Mouse (Mus musculus): ENCODE data around the gene Epb41l4b.

Gene Epb41l4b

DNA sequence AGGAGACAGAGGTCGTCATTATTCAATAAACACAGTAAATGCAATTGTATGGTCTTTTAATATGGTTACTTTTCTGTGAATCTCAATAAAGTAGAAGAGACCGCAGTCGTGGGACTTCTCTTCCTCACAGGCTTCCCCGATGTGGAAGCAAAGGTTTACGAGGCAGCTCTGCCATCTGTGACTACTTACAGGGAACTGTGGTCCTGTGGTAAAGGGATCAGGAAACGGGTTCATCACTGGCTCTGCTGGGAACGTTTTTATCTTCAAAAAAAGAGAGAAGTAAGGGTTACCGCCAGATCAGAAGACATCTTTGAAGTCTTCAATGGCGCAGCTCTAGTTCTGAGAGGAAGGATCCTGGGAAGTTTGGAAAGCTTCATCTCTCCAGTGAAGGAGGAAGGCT is 135.5 kb downstream of the Epb41l4b start:
- no peak for DNase-seq

DNA sequence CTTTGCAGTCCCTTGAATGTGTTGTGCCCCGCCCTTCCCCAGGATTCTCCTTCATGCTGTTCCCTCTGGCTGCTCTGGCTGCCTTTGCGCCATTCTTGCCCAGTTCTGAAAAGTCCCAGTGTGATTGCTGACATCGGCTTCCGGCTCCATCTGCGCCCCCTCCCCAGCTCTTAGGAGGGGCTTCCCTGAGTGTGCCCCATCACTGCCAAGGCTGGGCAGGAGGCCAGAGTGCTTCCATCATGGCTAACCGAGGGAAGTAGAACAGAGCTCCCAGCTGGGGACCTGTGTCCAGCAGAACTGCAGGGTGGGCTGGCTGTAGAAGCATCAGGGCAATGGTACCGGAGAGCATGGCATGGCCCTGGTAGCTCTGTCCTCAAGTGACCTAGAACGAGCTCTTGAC is 138.2 kb downstream of the Epb41l4b start:
- DNase-seq, result peak; percentile 37

DNA sequence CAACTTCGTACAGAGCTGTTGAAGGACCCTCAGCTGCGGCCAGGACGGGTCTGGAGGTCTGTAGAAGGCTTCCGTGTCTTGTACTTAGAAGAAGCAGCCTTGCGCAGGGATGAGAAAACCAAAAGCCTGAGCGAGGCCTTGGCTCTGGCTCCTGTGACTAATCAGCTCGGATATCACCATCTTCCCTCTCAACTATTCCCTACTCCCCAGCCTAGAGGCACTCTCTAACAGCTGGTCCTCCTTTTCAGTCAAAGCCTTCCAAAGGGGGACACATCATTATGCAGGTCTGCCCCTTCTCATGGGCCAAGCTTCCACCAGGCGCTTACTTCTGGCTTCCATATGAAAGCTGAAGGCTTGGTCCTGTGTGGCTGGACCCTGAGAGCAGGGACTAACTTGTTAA is 139.4 kb downstream of the Epb41l4b start:
- DNase-seq, result no peak

DNA sequence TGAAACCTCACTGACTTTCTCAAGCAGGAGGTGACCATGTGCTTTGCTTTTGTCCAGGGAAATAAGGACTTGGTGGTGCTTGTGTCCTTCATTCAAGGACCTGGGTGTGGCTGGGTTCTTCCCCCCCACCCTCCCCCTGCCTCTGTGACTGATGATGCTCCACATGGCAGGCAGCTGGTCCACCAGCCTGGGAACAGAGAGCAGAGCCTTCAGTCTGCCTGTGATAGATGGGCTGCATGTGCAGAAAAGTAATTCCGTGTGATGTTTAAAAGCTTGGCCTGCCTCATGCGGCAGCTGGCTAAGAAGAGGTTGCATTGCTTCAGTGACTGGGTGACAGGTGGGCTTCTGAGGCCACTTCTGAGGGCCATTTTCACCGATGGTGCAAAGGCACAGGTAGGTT is 140.5 kb downstream of the Epb41l4b start:
- DNase-seq, result no peak

DNA sequence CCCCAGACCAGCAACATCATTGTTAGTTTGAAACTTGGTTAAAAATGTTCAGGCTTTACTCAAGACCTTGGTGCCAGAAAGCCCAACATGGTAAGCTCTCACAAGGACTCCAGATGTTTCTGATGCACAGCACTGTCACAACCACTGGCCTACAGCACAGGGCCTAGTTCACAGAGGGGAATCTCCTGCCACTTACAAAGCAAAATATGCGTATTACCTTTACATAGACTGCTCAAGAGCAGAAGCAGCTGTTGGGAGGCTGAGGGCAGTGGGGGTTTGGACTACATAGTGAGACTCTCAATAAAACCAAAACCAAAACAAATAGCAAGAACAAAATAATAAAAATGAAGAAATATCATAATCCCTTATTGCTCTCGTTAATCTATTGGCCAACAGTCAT is 141.8 kb downstream of the Epb41l4b start:
- DNase-seq, result no peak

DNA sequence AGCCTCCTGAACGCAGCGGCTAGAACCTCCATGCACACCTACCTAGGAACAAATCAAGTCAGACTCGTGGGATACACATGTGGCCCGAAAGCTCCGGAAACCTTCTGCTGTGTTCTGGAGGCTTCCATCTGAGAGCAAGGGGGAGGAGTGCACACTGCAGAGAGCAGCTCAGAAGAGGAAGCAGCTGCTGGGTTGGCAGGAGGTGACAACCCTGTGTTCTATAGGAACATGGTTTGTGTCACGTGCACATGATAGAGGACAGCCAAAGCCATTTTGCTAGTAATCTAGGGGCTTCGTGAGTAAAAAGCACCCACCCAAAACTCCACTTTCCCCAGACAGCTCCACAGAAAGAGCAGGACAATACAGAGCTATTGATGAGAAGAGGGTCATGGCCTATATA is 149.9 kb downstream of the Epb41l4b start:
- no peak for DNase-seq

DNA sequence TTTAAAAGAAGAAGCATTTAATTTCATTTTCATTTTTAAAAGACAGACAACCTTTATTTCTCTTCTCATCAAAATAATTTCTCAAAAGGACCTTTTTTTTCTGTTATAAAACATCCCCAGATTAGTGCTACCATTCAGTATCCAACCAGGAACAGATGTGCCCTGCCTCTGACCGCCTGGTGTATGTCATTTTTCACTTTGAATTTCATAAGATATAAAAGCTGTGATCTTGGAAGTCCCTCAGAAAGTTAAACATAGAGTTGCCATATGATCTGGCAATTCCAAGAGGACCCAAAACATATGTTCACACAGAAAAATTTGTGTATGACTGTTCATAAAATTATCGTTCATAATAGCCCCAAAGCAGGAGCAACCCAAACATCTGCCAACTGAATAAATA is 151.3 kb downstream of the Epb41l4b start:
- DNase-seq, result peak; percentile 31

DNA sequence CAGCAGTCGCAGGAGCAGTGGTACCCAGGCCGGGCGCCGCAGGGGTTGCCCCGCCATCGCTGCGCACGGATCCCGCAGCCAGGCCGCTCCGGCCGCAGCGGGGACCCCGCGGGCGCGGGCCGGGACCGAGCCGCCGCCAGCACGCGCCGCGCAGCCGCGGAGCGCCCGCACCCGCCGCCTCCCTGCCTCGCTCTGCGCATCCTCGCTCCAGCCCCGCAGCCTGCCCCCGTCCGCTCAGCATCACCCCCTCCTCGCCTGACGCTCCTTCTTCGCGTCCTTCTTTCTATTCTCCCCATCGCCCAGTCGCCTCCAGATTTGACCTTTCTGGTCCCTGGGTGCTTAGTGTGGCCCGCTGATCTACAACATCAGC is 153.0 kb downstream of the Epb41l4b start, which contains the start of gene Frrs1l:
Frrs1l (minus strand) TSS at position 177 of the 370 bp plus-strand sequence.
- no peak for DNase-seq

DNA sequence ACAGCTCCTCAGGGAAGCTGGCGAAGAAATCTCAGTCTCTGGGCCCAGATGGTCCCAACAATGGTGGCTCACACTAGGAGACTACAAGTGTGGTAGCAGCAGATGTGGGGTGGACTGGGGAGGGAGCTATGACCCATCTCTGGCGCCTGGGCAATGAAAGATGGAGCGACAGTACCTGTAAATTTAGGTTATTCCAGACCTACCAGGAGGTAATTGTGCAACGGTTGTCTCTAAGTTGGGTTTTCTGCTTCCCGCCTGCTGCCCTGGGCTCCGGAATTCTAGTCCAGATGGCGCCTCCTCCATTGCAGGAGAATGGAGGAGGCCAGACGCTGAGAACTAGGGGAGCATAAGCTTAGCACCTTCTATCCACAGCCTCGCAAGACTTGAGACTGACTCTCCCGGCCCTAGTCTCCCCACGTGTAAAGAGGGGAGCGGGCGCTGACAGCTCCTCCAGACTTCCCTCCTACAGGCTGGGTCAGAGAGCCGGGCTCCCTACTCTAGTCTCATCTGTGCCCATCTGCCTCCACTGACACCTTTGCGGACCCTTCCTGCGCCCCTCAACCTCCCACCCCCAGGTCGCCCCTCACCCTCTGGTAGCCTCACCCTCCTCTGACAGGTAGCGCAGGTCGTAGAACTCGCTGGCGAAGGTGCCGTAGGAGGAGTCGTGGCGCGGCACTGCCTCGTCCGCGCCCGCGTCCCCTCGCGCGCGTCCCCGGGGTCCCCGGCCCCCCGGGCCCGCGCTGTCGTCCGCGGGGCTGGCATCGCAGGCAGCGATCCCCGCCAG is 153.6 kb downstream of the Epb41l4b start:
- no peak for DNase-seq

DNA sequence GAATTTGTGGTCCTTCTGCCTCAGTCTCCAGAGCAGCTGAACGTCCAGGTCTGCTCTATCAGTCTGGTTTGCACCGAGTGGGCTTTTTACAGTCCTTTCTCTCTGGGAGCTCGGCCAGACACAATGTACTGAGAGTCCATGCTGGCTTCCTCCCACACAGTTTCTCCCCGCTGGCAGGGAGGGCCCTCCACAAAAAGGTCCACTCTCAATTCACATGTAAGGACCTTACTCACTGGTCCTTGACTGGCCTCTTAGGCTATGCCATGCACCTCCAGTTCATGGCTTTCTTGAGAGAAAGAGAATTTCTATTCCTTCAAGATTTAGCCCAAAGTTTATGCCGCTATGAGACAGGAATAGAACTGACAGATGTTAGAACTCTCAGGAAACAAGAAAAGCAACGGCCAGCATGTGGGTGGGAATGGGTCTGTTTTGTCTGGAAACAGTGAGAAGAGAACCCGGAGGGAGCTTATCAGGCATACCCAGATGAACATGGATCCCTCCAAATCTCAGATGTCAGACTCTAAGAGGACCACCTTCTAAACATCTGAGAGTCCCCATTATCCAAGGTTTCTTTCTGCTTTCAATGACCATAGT is 177.6 kb downstream of the Epb41l4b start:
- DNase-seq, result no peak

DNA sequence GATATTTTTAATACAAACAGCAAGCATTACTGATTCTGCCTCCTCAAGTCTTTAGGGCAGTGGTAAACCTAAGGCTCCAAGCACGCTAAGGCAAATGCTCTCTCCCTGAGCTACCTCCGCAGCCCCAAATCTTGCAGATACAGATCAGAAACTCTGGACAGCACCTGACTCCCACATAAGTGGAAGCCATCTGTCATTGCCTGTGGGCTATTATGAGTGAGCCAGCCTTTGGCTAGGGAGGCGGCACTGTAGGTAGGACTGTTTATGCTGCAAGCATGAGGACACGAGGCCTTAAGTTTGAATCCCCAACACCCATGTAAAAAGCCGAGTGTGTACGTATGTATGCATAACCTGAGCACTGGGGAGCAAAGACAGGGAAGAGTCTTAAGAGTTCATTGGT is 179.6 kb downstream of the Epb41l4b start:
- DNase-seq, result no peak

DNA sequence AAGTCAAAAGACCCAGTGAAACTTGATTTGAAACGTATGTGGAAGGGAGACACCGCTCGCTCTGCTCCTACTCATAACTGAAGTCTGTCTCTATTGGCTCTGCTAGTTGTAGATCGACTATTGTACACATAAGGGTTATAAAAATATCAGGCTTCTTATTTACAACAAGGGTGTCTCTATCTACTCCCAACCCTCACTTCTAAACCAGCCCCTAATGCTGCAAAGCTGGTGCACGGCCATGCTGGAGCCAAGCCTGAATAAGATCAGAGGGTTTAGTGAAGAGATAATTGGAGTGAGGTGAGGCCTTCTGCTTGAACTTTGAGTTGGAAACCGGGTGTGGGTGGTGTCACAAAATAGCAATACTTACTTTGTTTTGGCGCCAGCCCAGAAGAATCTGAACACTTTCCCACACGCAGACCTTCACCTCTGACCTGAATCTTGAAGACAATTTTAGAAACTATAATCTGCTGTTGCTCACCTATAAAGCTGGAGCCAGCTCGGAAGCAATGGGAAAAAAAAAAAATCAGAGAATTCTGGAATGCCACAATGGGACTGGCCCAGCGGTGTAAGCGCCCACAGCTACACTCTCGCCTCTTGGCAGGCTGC is 181.8 kb downstream of the Epb41l4b start:
- DNase-seq, result no peak

DNA sequence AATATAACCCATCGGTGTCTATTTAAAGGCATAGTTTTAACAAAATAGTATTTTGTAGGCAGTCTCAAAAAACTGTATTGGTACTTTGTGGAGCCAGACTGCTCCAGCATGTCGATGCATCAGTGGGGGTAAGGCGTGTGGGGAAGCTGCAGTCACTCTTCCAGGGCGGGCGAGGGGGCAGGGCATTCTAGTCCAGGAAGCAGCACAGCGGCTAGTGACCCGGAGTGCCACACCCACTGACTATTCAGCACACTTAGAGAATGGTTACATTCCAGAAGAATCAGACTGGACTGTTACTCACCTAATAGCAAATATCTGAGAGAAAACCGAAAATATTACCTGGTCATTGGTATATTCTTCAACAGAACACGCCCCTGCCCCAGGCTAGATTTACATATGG is 185.7 kb downstream of the Epb41l4b start:
- DNase-seq, result no peak

DNA sequence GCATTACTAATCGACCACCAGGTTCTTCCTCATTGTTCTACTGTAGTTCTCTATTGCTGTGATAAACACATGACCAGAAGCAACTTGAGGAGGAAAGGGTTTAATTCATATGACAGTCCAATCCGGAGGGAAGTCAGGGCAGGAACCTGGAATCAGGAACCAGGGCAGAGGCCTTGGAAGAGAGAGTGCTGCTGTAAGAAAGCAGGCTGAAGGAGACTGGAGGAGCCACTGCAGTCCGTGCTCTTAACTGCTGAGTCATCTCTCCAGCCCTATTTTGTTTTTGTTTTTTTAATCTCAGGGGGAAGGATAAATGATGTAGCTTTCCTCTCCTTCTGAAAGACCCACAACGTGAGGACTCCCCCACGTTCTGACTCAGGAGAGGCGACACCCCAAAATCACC is 190.0 kb downstream of the Epb41l4b start:
- no peak for DNase-seq

DNA sequence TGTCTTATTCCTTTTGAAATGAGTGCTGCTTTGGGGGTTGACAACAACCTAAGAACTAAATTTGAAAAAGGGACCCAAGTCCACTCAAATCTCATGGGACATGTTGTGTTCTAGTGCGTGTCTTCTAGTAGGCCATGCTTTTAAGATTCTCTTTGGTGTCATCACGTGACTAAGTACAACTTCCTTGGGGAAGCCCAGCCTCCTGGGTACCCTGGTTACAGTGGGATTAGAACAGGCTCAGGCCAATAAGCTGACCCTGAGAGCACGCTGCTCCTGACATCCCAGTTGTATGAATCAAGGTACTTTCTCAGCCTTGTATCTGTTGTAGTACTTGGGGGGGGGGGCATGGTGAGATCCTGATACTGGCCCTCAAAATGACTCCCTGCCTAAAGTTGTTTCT is 191.5 kb downstream of the Epb41l4b start:
- DNase-seq, result no peak

DNA sequence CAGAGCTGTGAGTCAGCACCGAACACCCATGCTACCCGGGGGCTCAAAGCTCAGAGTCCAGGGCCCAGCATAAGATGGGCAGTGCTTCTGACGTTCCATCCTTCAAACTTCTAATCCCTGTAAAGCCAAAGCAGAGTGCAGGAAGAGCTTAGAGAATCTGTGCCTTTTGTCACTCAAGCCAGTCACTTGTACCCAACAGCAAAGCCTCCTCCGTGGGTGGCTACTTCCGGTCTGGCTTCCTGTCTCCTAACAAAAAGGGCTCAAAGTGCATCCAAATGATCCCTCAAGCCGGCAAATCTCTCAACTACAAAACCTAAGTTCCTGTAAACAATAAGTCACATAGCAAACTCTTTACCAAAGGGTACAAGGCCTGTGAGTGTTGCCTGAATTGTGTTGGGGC is 193.7 kb downstream of the Epb41l4b start:
- DNase-seq, result peak; percentile 16

DNA sequence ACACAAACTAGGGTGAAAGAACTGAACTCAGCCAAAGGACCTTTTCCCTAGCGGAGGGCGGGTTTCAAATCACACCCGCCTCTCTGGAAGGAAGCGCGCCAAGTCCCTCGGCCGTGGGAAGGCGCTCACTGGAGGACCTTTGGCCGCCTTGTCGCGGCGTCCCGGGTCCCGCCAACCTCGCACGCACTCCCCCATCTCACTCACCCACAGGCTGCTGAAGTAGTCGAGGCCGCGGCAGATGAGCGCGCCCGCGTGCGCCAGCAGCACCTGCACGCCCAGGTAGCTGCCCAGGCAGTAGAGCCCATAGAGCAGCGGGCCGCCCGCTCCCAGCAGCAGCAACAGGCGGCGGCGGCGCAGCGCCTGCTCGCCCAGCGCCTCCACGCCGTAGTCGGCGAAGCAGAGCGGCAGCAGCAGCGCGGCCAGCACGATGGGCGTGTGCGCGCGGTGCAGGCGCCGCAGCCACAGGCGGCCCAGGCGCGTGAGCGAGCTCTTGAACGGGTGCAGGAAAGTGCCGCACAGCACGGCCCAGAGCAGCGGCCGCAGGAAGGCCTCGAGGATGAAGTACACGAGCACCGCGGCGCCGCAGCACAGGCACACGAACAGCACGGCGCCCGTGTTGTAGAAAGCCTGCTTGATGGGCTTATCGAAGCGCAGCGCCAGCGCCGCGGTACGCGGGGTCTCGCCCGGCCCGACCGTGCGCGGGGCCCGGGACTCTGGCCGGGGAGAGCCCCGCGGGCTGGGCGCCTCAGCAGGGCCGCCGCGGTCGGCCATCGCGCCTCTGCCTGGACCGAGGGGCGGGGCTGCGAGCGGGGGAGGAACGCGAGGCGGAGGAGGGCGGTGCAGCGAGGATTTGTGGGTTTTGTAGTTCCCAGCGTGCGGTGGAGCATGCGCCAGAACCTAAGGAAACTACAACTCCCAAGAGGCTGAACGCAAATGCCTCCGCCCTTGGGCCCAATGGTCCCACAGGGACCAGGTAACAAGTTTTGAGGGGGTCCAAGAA is 196.3 kb downstream of the Epb41l4b start, which contains the start of gene Tmem245:
Tmem245 (minus strand) TSS at position 797 of the 1,000 bp plus-strand sequence.
- DNase-seq, result peak; percentile 97

DNA sequence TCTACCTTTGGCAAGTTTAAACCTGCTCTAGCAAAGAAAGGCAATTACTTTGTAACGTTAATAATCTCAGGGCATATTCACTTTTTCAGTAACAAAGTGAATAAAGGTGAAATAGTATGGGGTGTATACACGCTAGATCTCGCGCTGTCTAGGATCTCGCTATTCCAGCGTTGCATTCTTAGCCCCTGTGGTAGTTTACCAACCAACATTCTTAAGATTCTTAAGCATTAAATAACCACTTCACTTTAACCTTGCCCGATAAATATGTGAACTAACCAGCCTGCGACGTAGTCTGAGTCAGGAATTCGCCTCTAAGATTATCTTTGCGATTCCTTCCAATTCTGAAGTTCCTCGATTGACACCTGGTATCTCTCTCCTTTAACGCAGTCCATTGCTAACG is 197.1 kb downstream of the Epb41l4b start:
- no peak for DNase-seq

DNA sequence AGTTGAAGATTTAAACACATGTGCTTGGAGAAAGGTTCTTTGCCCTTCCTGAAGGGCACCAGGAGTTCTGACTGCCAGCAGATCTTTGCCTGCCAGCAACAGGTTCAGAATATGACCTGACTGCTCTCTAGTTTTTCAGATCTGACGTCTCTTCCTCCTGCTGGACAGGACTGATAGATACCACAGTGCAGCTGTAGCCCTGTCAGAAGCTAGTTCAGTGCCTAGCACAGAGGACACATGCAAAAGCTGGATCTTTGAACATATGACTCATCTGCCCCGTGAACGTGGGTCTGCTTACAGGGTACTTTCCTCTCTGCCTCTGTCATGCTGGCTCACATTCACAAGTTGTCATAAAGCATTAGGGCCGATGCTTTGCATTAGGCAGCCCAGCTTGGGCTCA is 199.0 kb downstream of the Epb41l4b start:
- DNase-seq, result no peak

DNA sequence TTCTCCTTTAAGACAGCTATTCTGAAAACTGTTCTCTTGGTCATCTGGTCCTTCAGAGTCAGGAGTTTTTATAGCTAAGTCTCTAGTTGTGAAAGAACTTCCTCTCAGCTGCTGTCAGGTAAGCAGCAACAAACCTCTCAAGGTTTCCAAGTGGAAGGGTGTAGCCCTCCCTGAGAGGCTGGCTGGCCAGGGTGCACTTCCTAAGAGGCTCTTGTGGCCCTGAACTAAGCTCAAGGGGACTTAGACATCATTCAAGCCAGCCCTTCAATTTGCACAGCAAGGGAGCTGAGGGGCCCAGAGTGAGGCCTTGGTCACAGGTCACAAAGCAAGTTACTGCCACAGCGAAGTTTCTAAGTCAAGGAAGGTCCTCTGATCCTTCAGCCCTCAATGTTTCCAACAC is 200.0 kb downstream of the Epb41l4b start:
- peak; percentile 75 for DNase-seq

DNA sequence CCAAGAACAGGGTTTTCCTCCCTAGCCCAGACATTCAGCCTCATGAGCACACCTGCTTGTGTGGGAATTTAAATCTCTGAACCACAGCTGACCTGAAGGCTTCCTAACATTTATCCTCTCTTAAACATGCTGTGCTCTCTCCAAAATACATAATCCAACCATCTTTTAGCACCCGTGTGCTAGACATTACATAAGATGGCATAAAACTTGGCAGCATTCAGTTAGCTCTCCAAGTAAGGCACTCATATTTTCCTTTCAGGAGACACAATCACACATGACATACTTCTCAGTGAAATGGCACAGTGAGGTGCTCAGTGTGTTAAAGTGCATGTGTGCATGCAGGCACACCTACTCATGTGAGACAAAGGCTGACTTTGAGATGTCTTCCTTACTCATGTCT is 200.7 kb downstream of the Epb41l4b start:
- DNase-seq, result no peak

Data from lung, postnatal 10 days (tissue).